12 mouse cellular contexts compared by ENCODE assay signal in the genomic region with DNA sequence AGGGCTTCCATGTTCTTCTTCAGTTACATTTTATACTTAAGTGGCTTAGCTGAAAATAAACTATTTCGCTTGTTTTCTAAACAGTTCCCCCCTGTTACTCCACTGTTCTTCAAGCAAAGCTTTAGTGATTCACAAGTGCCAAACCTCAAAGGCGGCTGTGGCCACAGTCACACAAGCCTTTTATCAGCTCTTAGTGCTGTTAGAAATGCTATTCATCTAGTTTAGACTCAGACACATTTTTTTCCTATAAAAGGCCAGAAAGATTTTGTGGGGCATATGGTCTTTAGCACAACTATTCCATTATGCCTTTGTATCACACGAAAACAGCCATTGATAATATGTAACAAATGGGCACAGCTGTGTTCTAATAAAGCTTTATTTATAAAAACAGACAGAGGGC. TPM values are rescaled to one million over a fixed set of nuclear protein-coding genes. Genes with fewer than 3 reads are reported as not detected.
A peak's percentile ranks its signal among the peaks of the same experiment; 100 is the strongest.
DNase-seq lines count a peak whose midpoint lies in the region; ATAC-seq lines count a peak whose summit lies in the region.
"Had no signal": no experiment of that assay in that cellular context is flagged by ENCODE, and none has a peak within 500 bp of the region (broad histone marks: within the 10 kb centered on the region; RNA-seq: fewer than 3 reads in every experiment).

No protein-coding gene starts in this region.

- H3K36me3 ChIP-seq in heart, embryonic 15.5 days, result peaks cover 24% of the 10 kb centered on the region; the same call in 1 of the 2 replicates
- H3K36me3 ChIP-seq in lung, embryonic 16.5 days (ENCODE audit: control insufficient read depth, insufficient read depth, low read length), result peaks cover 13% of the 10 kb centered on the region
- H3K36me3 ChIP-seq in midbrain, embryonic 16.5 days (ENCODE audit: control insufficient read depth, insufficient read depth, low read length), result 0 out of 2 replicates have a peak, but pooled peaks cover 6% of the 10 kb centered on the region

- ATAC-seq in heart, embryonic 15.5 days (replicated peaks; ENCODE audit: insufficient number of reproducible peaks, insufficient read depth, low FRiP score, low read depth), result no peak
- no peak for ATAC-seq in lung, embryonic 16.5 days (ENCODE audit: low read depth)
- no peak for ATAC-seq in midbrain, embryonic 16.5 days
- ATAC-seq in activated CD4-positive, CD25-positive, alpha-beta regulatory T cell, adult 4 months, result no peak

- WGBS in heart, embryonic 15.5 days, result 58% methylated on average over 3 of the region's 3 CpGs
- WGBS in lung, embryonic 16.5 days, result 64% methylated on average over 3 of the region's 3 CpGs
- 49% methylated on average over 3 of the region's 3 CpGs for WGBS in midbrain, embryonic 16.5 days

- H3K27me3 ChIP-seq in heart, embryonic 15.5 days, result no peaks in the 10 kb centered on the region
- H3K27me3 ChIP-seq in lung, embryonic 16.5 days (ENCODE audit: control insufficient read depth, insufficient read depth, low read depth, low read length), result no peaks in the 10 kb centered on the region
- H3K27me3 ChIP-seq in midbrain, embryonic 16.5 days (ENCODE audit: control insufficient read depth, insufficient read depth, low read depth, low read length), result no peaks in the 10 kb centered on the region
- H3K27me3 ChIP-seq: CH12.LX; forebrain, embryonic 13.5 days; limb, embryonic 12.5 days had no signal

- peaks cover 10% of the 10 kb centered on the region for H3K4me1 ChIP-seq in heart, embryonic 15.5 days (replicated peaks)
- peaks cover 13% of the 10 kb centered on the region for H3K4me1 ChIP-seq in lung, embryonic 16.5 days (replicated peaks; ENCODE audit: control insufficient read depth, insufficient read depth, low read length)
- H3K4me1 ChIP-seq in midbrain, embryonic 16.5 days (ENCODE audit: control insufficient read depth, insufficient read depth, low read length), result peaks cover 10% of the 10 kb centered on the region

- H3K4me3 ChIP-seq in heart, embryonic 15.5 days, result no peak overlapping the region
- no peak overlapping the region for H3K4me3 ChIP-seq in lung, embryonic 16.5 days (ENCODE audit: low read length)
- H3K4me3 ChIP-seq in midbrain, embryonic 16.5 days (ENCODE audit: low read depth, low read length), result no peak overlapping the region
- H3K4me3 ChIP-seq: forebrain, embryonic 13.5 days; limb, embryonic 12.5 days had no signal

- H3K9ac ChIP-seq in heart, embryonic 15.5 days, result no peak overlapping the region
- H3K9ac ChIP-seq in lung, embryonic 16.5 days (ENCODE audit: low read length), result no peak overlapping the region
- no peak overlapping the region for H3K9ac ChIP-seq in midbrain, embryonic 16.5 days (ENCODE audit: low read depth, low read length)
- H3K9ac ChIP-seq: forebrain, embryonic 13.5 days; limb, embryonic 12.5 days had no signal

- peak overlapping the region; percentile 63 for H3K27ac ChIP-seq in heart, embryonic 15.5 days
- H3K27ac ChIP-seq in lung, embryonic 16.5 days (ENCODE audit: low read length), result peak overlapping the region; percentile 74
- H3K27ac ChIP-seq in midbrain, embryonic 16.5 days (ENCODE audit: low read length), result peak overlapping the region; percentile 73
- H3K27ac ChIP-seq: limb, embryonic 12.5 days had no signal

- no peaks in the 10 kb centered on the region for H3K9me3 ChIP-seq in heart, embryonic 15.5 days (replicated peaks)
- no peaks in the 10 kb centered on the region for H3K9me3 ChIP-seq in lung, embryonic 16.5 days (ENCODE audit: control insufficient read depth, low read length)
- H3K9me3 ChIP-seq in midbrain, embryonic 16.5 days (replicated peaks; ENCODE audit: control insufficient read depth, low read length, poor library complexity, severe bottlenecking), result no peaks in the 10 kb centered on the region
- H3K9me3 ChIP-seq: forebrain, embryonic 13.5 days; limb, embryonic 12.5 days had no signal

- intact Hi-C loops in heart, postnatal 36 days (cut with DNase I), result no loop called here

- H3K4me2 ChIP-seq in heart, embryonic 15.5 days, result no peak overlapping the region
- no peak overlapping the region for H3K4me2 ChIP-seq in lung, embryonic 16.5 days (ENCODE audit: low read depth, low read length)
- H3K4me2 ChIP-seq in midbrain, embryonic 16.5 days (ENCODE audit: low read length), result no peak overlapping the region
- H3K4me2 ChIP-seq: limb, embryonic 12.5 days had no signal

- no peak for DNase-seq in heart, postnatal 36 days
- no peak for DNase-seq in lung, postnatal 10 days
- DNase-seq in fibroblast of lung, adult 2 months (ENCODE audit: low read depth), result peak; percentile 20
- DNase-seq in yolk sac, embryonic 10.5 days (ENCODE audit: low spot score), result no peak
- DNase-seq: adrenal gland, postnatal 14 days had no signal

RNA-seq across cellular contexts. Expression of a gene that starts 48.5 kb away (rescaled TPM):
- 17.9 and 22.2 TPM in 2 replicates for polyA plus RNA-seq in heart, embryonic 15.5 days (2015; fragmentation: Nextera tagmentation; extraction: Ambion mirVana)
- 10 to 100 TPM; 16.2 to 18.0 TPM for total RNA-seq in heart, postnatal 36 days (2021)
- polyA plus RNA-seq in lung, embryonic 16.5 days (2015; fragmentation: Nextera tagmentation; extraction: Ambion mirVana), result 37.2 and 39.8 TPM in 2 replicates
- polyA plus RNA-seq in midbrain, embryonic 16.5 days (2015; fragmentation: Nextera tagmentation; extraction: Ambion mirVana), result 58.7 and 66.6 TPM in 2 replicates
- polyA plus RNA-seq in activated CD4-positive, CD25-positive, alpha-beta regulatory T cell, adult 4 months (2017; shearing (Covaris generic)), result 1 to 10 TPM; 4.7 to 5.4 TPM
- total RNA-seq: CH12.LX had no signal

RNA-seq across cellular contexts. Expression of a gene that starts 56.1 kb away (rescaled TPM):
- polyA plus RNA-seq in heart, embryonic 15.5 days (2015; fragmentation: Nextera tagmentation; extraction: Ambion mirVana), result 15.0 and 15.7 TPM in 2 replicates
- total RNA-seq in heart, postnatal 36 days (2021), result 10 to 100 TPM; 36.1 to 42.9 TPM
- 12.0 and 12.5 TPM in 2 replicates for polyA plus RNA-seq in lung, embryonic 16.5 days (2015; fragmentation: Nextera tagmentation; extraction: Ambion mirVana)
- polyA plus RNA-seq in midbrain, embryonic 16.5 days (2015; fragmentation: Nextera tagmentation; extraction: Ambion mirVana), result 19.5 and 19.6 TPM in 2 replicates
- 1 to 10 TPM; 5.7 to 7.1 TPM for polyA plus RNA-seq in activated CD4-positive, CD25-positive, alpha-beta regulatory T cell, adult 4 months (2017; shearing (Covaris generic))
